Mouse (Mus musculus): ENCODE results near the gene Lrr1.

DNA sequence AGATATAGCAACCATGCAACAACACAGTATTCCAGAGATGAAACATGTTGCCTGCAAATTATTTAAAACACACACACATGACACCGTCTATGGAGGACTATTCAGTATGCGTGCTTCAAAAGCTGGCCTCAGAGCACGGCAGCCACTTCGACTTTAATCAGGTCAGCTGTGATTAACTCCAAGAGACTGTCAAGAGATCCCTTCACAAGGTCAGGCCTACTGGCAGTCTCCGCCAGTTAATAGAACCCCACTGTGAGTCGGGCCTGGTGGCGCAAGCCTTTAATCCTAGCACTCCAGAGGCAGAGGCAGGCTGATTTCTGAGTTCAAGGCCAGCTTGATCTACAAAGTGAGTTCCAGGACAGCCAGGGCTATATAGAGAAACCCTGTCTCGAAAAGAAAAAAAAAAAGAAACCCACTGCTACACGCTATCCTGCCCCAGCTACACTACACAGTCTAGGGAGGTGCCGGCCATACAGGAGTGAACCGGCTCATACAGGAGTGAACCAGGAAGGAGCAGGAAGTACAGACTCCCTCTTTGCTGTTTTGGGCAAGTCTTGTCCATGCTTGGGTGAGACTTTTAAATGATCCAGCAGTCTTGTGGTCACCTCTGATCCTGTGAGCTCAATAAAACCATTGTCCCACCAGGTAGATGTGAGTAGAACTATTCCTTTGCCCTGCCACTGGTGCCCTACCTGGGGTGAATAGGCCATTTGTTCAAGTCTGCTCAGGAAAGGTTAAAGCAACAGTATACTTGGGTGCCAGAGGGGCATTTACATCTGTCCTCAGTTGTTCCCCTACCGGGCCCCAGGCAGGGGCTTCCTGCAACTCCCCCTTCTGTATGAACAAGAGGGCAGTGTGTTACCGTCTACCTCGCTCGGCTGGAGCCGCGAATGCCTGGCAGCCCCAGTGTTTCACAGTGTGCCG is 41.7 kb downstream of the Lrr1 start:
- no peak for TF ChIP-seq CTCF (IDR thresholded peaks at IDR 0.05; ENCODE audit: low read depth)
- TF ChIP-seq EP300 (optimal IDR thresholded peaks at IDR 0.05) = no peak
